Mouse (Mus musculus) limb, embryonic 14.5 days (tissue): Measurements from ENCODE around the gene Mat2a. TPM values are rescaled to one million over a fixed set of nuclear protein-coding genes. Genes with fewer than 3 reads are reported as not detected.
A peak's percentile ranks its signal among the peaks of the same experiment; 100 is the strongest.

Experiments used
- ATAC-seq: fragments of 200-750 bp; cut with Nextera tagmentation; 2 replicates; pipeline ENCODE4 v1.8.0; 2017; ENCODE audit warnings: low read depth, moderate number of reproducible peaks, moderate TSS enrichment; ENCODE audit not compliant: low FRiP score
- DNase-seq: peaks from one replicate; pipeline ENCODE4 v3.0.0-alpha.2; 2015; ENCODE audit warnings: low spot score
- H3K27ac ChIP-seq: fragments of 300-500 bp; sonication (generic); replicated peaks from 2 replicates; pipeline ENCODE4 v1.5.1; 2014; ENCODE audit warnings: low read depth, mild to moderate bottlenecking, low read length, moderate library complexity, mixed read lengths
- H3K27me3 ChIP-seq: fragments of 300-500 bp; sonication (generic); 2 replicates; pipeline ENCODE4 v1.6.1; 2014; ENCODE audit warnings: low read length, mixed read lengths; ENCODE audit not compliant: control insufficient read depth, insufficient read depth
- H3K36me3 ChIP-seq: fragments of 300-500 bp; sonication (generic); 2 replicates; pipeline ENCODE4 v1.6.1; 2014; ENCODE audit warnings: mild to moderate bottlenecking, low read length, moderate library complexity, mixed read lengths; ENCODE audit not compliant: control insufficient read depth, insufficient read depth
- H3K4me1 ChIP-seq: fragments of 300-500 bp; sonication (generic); 2 replicates; pipeline ENCODE4 v1.6.1; 2014; ENCODE audit warnings: antibody characterized with exemption, low read length, mixed read lengths; ENCODE audit not compliant: control insufficient read depth, insufficient read depth
- H3K4me2 ChIP-seq: fragments of 300-500 bp; sonication (generic); replicated peaks from 2 replicates; pipeline ENCODE4 v1.6.1; 2014; ENCODE audit warnings: low read depth, mild to moderate bottlenecking, low read length, moderate library complexity; ENCODE audit not compliant: severe bottlenecking
- H3K4me3 ChIP-seq: fragments of 300-500 bp; sonication (generic); replicated peaks from 2 replicates; pipeline ENCODE4 v1.5.1; 2014; ENCODE audit warnings: low read length
- H3K9ac ChIP-seq: fragments of 300-500 bp; sonication (generic); 2 replicates; pipeline ENCODE4 v1.6.1; 2014; ENCODE audit warnings: mild to moderate bottlenecking, low read depth, low read length, moderate library complexity; ENCODE audit not compliant: severe bottlenecking
- H3K9me3 ChIP-seq: fragments of 300-500 bp; sonication (generic); 2 replicates; pipeline ENCODE4 v1.6.1; 2016; ENCODE audit warnings: low read length; ENCODE audit not compliant: control insufficient read depth
- POLR2A ChIP-seq: fragments of 200-500 bp; IDR thresholded peaks from 2 replicates; pipeline ENCODE4 v1.8.0; 2012; ENCODE audit warnings: inconsistent platforms, mild to moderate bottlenecking, moderate library complexity, borderline replicate concordance; ENCODE audit not compliant: insufficient read depth, insufficient read length; ENCODE audit errors: extremely low read depth
- WGBS: fragments of 180-500 bp; shearing (Covaris S2); extraction: QIAGEN DNeasy Blood & Tissue Kit; methylation state at CpG from one replicate; pipeline ENCODE4 v1.1.7; 2014; 5-methylcytosine and 5-hydroxymethylcytosine counted together
- polyA plus RNA-seq, 2 experiments: library from polyadenylated mRNA; depleted of rRNA in 1 of 2; stranded (reverse) in 1 of 2; unstranded in 1 of 2; fragments of >200 nt; fragmentation: Nextera tagmentation in 1 of 2; extraction: Ambion mirVana in 1 of 2; gene quantifications; 2 replicates each; pipeline versions ENCODE4 v1.2.1 to v1.2.3; 2012 to 2014

Mat2a gene
- polyA plus RNA-seq, 2 experiments = 285 to 352 TPM

- no peak overlapping the region for H3K4me2 ChIP-seq
- H3K4me3 ChIP-seq = no peak overlapping the region
- no peaks in the 10 kb centered on the region for H3K36me3 ChIP-seq
- WGBS = 43% methylated on average over 9 of the region's 9 CpGs
- H3K4me1 ChIP-seq = peaks cover 11% of the 10 kb centered on the region
- H3K27ac ChIP-seq = no peak overlapping the region
- DNase-seq = no peak
- no peak overlapping the region for H3K9ac ChIP-seq
- TF ChIP-seq POLR2A = no peak
- H3K27me3 ChIP-seq = no peaks in the 10 kb centered on the region
- no peak for ATAC-seq
- H3K9me3 ChIP-seq = no peaks in the 10 kb centered on the region
Observed at GRCm38 (mm10) chr6:72460036-72460801, 20.9 kb upstream of the Mat2a start.

GRCm38 (mm10) chr6:72458921-72459320, 19.6 kb upstream of the Mat2a start:
- no peaks in the 10 kb centered on the region for H3K9me3 ChIP-seq
- no peak overlapping the region for H3K27ac ChIP-seq
- WGBS = 44% methylated on average over 5 of the region's 5 CpGs
- no peak for TF ChIP-seq POLR2A
- no peaks in the 10 kb centered on the region for H3K36me3 ChIP-seq
- H3K9ac ChIP-seq = no peak overlapping the region
- no peak overlapping the region for H3K4me2 ChIP-seq
- H3K27me3 ChIP-seq = no peaks in the 10 kb centered on the region
- H3K4me1 ChIP-seq = peaks cover 22% of the 10 kb centered on the region
- no peak overlapping the region for H3K4me3 ChIP-seq
- ATAC-seq (no peak), DNase-seq (no peak)

GRCm38 (mm10) chr6:72458418-72458817, 19.1 kb upstream of the Mat2a start:
- no peaks in the 10 kb centered on the region for H3K27me3 ChIP-seq
- ATAC-seq = no peak
- DNase-seq = no peak
- H3K4me3 ChIP-seq = no peak overlapping the region
- TF ChIP-seq POLR2A = no peak
- peaks cover 22% of the 10 kb centered on the region for H3K4me1 ChIP-seq
- no peaks in the 10 kb centered on the region for H3K9me3 ChIP-seq
- 0 out of 2 replicates have a peak overlapping the region, but pooled peaks have one; percentile 6 for H3K27ac ChIP-seq
- H3K36me3 ChIP-seq = no peaks in the 10 kb centered on the region
- H3K4me2 ChIP-seq = no peak overlapping the region
- WGBS = 66% methylated on average over 7 of the region's 7 CpGs
- no peak overlapping the region for H3K9ac ChIP-seq

- no peak for TF ChIP-seq POLR2A
- no peaks in the 10 kb centered on the region for H3K27me3 ChIP-seq
- H3K4me3 ChIP-seq = no peak overlapping the region
- peaks cover 22% of the 10 kb centered on the region for H3K4me1 ChIP-seq
- no peaks in the 10 kb centered on the region for H3K9me3 ChIP-seq
- no peaks in the 10 kb centered on the region for H3K36me3 ChIP-seq
- ATAC-seq = no peak
- H3K27ac ChIP-seq = no peak overlapping the region
- no peak overlapping the region for H3K9ac ChIP-seq
- no peak overlapping the region for H3K4me2 ChIP-seq
- DNase-seq = no peak
- WGBS = 86% methylated on average over 4 of the region's 4 CpGs
Observed at GRCm38 (mm10) chr6:72456567-72456966, 17.2 kb upstream of the Mat2a start.

- DNase-seq (peak; percentile 64), ATAC-seq (peak; percentile 44)
- H3K27me3 ChIP-seq = no peaks in the 10 kb centered on the region
- no peak for TF ChIP-seq POLR2A
- H3K27ac ChIP-seq = peak overlapping the region; percentile 58; the same call in 1 of the 2 replicates
- no peak overlapping the region for H3K9ac ChIP-seq
- no peaks in the 10 kb centered on the region for H3K36me3 ChIP-seq
- H3K4me1 ChIP-seq = peaks cover 19% of the 10 kb centered on the region
- no peak overlapping the region for H3K4me3 ChIP-seq
- 56% methylated on average over 7 of the region's 7 CpGs for WGBS
- H3K9me3 ChIP-seq = no peaks in the 10 kb centered on the region
- H3K4me2 ChIP-seq = no peak overlapping the region
Observed at GRCm38 (mm10) chr6:72454833-72455373, 15.5 kb upstream of the Mat2a start.
